Mouse (Mus musculus) C2C12 (cell line): ENCODE data around the gene Enthd1.

Experiments used
- CEBPB ChIP-seq: IDR thresholded peaks from one replicate; pipeline ENCODE4 v1.6.1; 2011; ENCODE audit warnings: low read depth, mild to moderate bottlenecking, control low read depth, moderate library complexity
- CTCF ChIP-seq: IDR thresholded peaks from one replicate; pipeline ENCODE4 v1.5.1; 2011; ENCODE audit not compliant: control insufficient read depth, insufficient read depth, insufficient read length
- FOSL1 ChIP-seq: IDR thresholded peaks from one replicate; pipeline ENCODE4 v1.8.0; 2011; ENCODE audit warnings: mild to moderate bottlenecking, low read length; ENCODE audit not compliant: poor library complexity, insufficient read depth, severe bottlenecking
- MAX ChIP-seq: IDR thresholded peaks from one replicate; pipeline ENCODE4 v1.6.1; 2011; ENCODE audit warnings: mild to moderate bottlenecking, control low read depth
- MYOD1 ChIP-seq: IDR thresholded peaks from one replicate; pipeline ENCODE4 v1.6.1; 2011; ENCODE audit warnings: low read depth; ENCODE audit not compliant: control insufficient read depth, insufficient read length
- MYOG ChIP-seq: IDR thresholded peaks from one replicate; pipeline ENCODE4 v1.6.1; 2011; ENCODE audit not compliant: control insufficient read depth, insufficient read length; ENCODE audit errors: extremely low read depth
- USF1 ChIP-seq: IDR thresholded peaks from one replicate; pipeline ENCODE4 v1.6.1; 2011; ENCODE audit warnings: low read depth, mild to moderate bottlenecking, control low read depth, moderate library complexity

- TF ChIP-seq CTCF (no peak), USF1 (no peak), FOSL1 (no peak), MAX (no peak), MYOG (no peak), MYOD1 (no peak), CEBPB (no peak)
Observed at GRCm38 (mm10) chr15:80574211-80575040, 9.5 kb upstream of the Enthd1 start.
